Mouse (Mus musculus) megakaryocyte progenitor cell, adult 5-6 weeks (primary cell): ENCODE results near the gene Nudt16l1. TPM values are rescaled to one million over a fixed set of nuclear protein-coding genes. Genes with fewer than 3 reads are reported as not detected.

Experiments used
- ATAC-seq: replicated peaks from 2 replicates; pipeline ENCODE4 v1.8.0; 2016; ENCODE audit warnings: mild to moderate bottlenecking, moderate TSS enrichment, inconsistent platforms; ENCODE audit not compliant: poor library complexity
- total RNA-seq, 2 experiments: library from RNA; stranded (forward) in 1 of 2; stranded (reverse) in 1 of 2; fragments of 157-497, 149-512 nt in 1 of 2; fragments of 200-1000 nt in 1 of 2; gene quantifications; 2 replicates each; pipeline versions ENCODE4 v1.2.3 to v1.2.4; 2015 to 2017

Gene Nudt16l1
- total RNA-seq, 2 experiments from 2014 or later = 19.3 to 30.1 TPM

GRCm38 (mm10) chr16:4913783-4914735, 24.5 kb upstream of the Nudt16l1 start:
- ATAC-seq = peak; percentile 70

GRCm38 (mm10) chr16:4915931-4916330, 22.6 kb upstream of the Nudt16l1 start:
- ATAC-seq = no peak

GRCm38 (mm10) chr16:4916608-4917007, 22.0 kb upstream of the Nudt16l1 start:
- no peak for ATAC-seq

- ATAC-seq = peak; percentile 75
Observed at GRCm38 (mm10) chr16:4920556-4920955, 18.0 kb upstream of the Nudt16l1 start.

- ATAC-seq = no peak
Observed at GRCm38 (mm10) chr16:4922481-4922880, 16.1 kb upstream of the Nudt16l1 start.

DNA sequence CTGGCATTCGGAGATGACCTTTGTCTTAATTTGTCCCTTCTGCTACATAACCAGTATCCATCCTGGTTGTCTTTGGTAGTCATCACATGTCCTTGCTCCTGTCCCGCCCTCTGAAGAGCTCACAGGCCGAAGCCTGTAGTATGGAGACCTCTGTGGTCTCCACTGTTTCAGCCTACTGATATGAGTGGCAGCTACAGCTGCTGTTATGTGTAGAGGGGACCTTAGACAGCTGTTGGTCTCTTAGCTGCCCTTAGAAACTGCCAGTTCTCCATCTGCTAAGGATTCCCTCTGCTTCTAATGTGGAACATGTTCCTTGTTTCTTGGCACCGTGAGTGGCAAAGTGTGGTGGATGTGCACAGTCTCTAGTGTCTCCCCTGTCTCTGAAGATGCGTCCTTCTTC, 14.6 kb upstream of the Nudt16l1 start:
- ATAC-seq = no peak

- no peak for ATAC-seq
Observed at GRCm38 (mm10) chr16:4927967-4928366, 10.6 kb upstream of the Nudt16l1 start.

DNA sequence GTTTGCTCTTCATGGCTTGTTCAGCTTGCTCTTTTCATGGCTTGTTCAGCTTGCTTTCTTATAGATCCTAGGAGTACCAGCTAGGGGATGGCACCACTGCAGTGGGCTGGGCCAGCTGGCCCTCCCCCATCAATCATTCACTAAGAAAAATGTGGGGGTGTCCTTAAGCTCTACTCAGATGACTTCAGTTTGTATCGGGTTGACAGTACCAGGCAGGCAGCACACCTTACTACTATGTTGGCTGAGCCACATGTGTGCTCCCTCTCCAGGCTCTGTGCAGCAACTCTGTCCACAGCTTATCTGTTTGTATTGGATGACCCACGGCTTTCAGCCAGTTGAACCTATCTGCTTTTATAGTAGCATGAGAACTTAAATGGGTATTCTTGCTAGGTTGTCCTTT, 10.1 kb upstream of the Nudt16l1 start:
- ATAC-seq = no peak

GRCm38 (mm10) chr16:4932429-4932828, 6.1 kb upstream of the Nudt16l1 start:
- ATAC-seq = no peak

GRCm38 (mm10) chr16:4935430-4935829, 3.1 kb upstream of the Nudt16l1 start:
- no peak for ATAC-seq

- no peak for ATAC-seq
Observed at GRCm38 (mm10) chr16:4935931-4936703, 2.4 kb upstream of the Nudt16l1 start.

- ATAC-seq = no peak
Observed at GRCm38 (mm10) chr16:4937351-4938190, 990 bp upstream of the Nudt16l1 start.

DNA sequence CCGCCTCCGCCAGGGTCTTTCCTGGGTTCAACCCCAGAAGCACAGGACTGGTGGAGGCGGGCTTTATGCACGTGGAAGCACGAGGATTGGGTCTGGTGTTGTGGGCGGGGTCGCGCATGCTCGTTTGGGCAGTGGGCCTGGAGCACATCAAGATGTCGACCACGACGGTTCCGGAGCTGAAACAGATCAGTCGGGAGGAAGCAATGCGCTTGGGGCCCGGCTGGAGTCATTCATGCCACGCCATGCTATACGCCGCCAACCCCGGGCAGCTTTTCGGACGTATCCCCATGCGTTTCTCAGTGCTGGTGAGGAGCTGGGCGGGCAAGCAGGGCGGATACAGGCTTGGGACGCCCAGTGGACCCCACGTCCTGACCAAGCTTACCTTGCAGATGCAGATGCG, 428 bp downstream of the Nudt16l1 start:
- peak; percentile 93 for ATAC-seq

DNA sequence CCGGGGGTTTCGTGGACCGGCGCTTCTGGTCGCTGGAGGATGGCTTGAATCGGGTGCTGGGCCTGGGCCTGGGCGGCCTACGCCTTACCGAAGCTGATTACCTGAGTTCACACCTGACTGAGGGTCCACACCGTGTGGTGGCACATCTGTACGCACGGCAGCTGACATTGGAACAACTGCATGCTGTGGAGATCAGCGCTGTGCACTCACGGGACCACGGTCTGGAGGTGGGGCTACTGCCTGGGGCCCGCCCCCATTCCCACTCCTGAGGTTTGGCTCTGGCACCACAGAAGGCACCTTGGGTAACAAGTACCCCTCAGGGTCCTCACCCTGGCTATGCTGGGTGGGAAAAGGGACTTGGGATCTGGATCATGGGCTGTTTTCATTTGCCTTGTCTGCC, 851 bp downstream of the Nudt16l1 start:
- ATAC-seq = peak; percentile 53

DNA sequence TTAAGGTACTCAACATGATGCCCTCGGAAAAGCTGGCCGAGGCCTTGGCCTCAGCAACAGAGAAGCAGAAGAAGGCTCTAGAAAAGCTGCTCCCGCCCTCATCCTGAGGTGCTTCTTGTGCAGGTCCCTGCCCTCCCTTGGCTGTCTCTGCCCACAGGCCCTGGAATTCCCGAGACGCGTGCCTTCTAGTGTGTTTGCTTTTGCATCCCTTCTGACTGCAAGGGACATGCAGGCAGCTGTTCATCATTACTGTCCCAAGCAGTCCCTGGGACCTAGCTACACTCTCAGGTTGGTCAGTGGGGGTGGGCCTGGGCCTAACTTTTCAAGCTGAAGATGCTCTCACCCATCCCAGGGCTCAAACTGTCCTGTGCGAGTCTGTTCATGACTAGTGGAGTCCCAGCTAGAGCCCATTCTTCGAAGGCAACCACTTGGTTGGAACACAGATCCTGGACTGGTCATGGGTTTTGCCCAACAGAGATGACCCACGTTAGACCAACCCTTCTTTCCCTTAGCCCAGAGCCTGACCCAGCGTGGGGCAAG, 1.8 kb downstream of the Nudt16l1 start:
- no peak for ATAC-seq

DNA sequence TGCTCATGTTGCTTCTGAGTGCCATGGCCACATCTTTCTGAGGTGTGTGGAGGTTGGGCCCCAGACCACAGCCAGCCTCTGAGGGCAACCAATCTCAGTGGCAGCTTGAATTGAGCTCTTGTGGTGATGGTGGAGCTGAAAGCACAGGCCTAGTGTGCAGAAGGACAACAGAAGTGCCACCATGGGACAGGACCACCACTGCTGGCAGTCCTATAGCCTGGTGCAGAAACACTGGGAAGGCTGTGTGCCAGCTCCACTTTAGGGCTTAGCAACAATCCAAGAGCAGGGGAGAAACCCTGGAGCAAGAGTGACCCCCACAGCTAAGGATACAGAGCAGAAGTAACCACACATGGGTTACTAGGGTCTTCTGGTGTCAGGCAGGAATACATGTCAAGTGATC, 2.5 kb downstream of the Nudt16l1 start:
- ATAC-seq = no peak

GRCm38 (mm10) chr16:4942868-4943267, 4.3 kb downstream of the Nudt16l1 start:
- ATAC-seq = no peak

GRCm38 (mm10) chr16:4943431-4943830, 4.9 kb downstream of the Nudt16l1 start:
- ATAC-seq = no peak

GRCm38 (mm10) chr16:4945415-4945814, 6.9 kb downstream of the Nudt16l1 start:
- no peak for ATAC-seq

- no peak for ATAC-seq
Observed at GRCm38 (mm10) chr16:4946155-4946554, 7.6 kb downstream of the Nudt16l1 start.

DNA sequence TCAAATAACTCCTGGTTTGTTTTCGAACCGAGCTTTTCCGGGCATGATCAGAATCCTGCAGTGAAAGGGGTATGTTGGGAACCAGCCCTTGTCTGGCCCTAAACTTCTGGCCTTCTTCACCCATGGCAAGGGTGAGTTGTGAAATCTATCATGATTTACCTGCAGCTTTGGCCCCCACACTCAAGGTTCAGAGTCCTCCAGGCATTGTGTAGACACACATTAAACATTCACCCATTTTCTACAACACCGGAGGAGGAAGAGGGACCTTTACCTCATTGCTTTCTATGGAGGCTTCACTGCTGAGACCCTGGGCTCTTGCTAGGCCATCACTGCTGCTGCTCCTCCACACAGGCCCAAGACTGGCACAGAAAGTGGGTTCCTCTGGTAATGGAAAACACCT, 8.8 kb downstream of the Nudt16l1 start:
- no peak for ATAC-seq
